Mouse (Mus musculus): ENCODE measurements around the gene Sart3.
"Not testable (repeated sequence)": the region's sequence is repeated elsewhere in the genome, so short reads cannot be mapped to it uniquely, and the experiment has no call there.

Gene Sart3

DNA sequence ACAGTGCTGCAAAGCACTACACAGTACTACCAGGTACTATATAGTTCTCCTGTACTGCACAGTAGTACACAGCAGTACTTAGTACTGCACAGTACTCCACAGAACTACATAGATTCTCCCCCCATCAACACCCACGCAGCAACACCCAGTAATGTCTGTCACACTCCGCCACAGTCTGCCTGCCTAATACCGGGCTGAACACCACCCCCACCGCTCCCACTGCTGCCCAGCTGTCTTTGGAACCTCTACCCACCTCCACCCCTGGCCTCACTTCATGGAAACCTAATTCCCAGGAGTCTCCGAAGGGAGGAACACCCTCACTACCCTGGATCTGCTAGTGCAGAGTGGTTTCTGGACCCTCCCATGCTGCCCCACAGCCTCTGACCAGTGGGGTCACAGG lies 8.5 kb upstream of the Sart3 start:
- Histone ChIP-seq H3K27me3 (ENCODE audit: control insufficient read depth, insufficient read depth, low read length, poor library complexity, severe bottlenecking) (no peaks in the 10 kb centered on the region), H3K36me3 (ENCODE audit: control insufficient read depth, insufficient read depth, low read length, poor library complexity, severe bottlenecking) (no peaks in the 10 kb centered on the region)
- DNase-seq (ENCODE audit: low read depth, low spot score), result no peak

DNA sequence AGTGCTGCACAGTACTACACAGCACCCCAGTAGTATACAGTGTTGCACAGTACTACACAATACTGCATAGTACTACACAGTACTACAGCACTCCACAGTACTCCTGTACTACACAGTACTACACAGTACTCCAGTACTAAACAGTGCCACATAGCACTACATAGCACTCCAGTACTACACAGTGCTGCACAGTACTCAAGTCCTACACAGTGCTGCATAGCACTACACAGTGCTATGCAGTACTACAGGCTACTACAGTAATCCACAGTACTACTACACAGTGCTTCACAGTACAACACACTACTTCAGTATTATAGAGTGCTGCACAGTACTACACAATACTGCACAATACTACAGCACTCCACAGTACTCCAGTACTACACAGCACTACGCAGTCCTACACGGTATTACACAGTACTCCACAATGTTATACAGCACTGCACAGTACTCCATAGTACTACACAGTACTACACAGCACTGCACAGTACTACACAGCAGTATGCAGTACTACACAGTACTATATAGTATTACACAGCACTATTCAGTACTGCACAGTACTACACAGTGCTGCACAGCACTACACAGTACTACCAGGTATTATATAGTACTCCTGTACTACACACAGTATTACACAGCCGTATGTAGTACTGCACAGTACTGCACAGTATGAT lies 7.9 kb upstream of the Sart3 start:
- H3K36me3 ChIP-seq (ENCODE audit: control insufficient read depth, insufficient read depth, low read length, poor library complexity, severe bottlenecking), result no peaks in the 10 kb centered on the region
- H3K27me3 ChIP-seq (ENCODE audit: control insufficient read depth, insufficient read depth, low read length, poor library complexity, severe bottlenecking), result no peaks in the 10 kb centered on the region
- DNase-seq (ENCODE audit: low read depth, low spot score), result no peak

DNA sequence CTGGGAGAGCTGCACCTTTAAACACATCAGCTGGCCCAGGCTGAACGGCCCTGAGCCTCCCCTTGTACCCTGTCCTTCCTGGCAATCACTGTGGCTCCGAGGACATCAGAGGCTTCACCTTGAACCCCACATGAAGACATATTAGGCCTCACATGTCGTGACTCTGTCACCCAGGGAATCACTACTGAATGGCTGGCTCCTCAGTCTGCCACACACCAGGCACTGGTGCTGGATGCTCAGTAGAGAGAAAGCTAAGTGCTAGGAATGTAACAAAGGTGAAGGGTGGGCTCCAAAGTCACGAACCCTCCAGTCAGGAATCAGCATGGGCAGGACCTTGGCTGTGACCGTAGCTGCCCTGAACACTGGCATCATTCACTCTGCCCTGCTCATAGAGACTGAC lies 7.3 kb upstream of the Sart3 start:
- Histone ChIP-seq H3K27me3 (ENCODE audit: control insufficient read depth, insufficient read depth, low read length, poor library complexity, severe bottlenecking) (no peaks in the 10 kb centered on the region), H3K36me3 (ENCODE audit: control insufficient read depth, insufficient read depth, low read length, poor library complexity, severe bottlenecking) (peaks cover 3% of the 10 kb centered on the region; the same call in 1 of the 2 replicates)
- DNase-seq (ENCODE audit: low read depth, low spot score), result no peak

DNA sequence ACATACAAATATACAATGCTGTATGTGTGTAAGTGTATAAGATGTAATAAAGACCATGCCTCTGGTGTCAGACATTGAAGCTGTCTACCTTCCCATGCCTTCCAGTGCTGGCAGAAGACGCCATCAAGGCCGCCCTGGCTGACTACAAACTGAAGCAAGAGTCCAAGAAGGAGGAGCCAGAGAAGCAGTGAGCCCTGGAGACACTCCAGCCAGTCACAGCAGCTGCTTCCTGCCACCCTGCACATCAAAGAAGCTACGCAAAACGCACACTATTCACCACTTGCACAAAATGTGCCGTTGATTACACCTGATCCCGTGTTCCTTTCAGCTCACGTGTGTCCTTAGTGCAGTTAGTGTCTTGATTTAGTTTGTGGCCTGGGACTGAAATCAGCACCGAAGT lies 5.4 kb upstream of the Sart3 start:
- not testable (repeated sequence) for H3K27me3 ChIP-seq (ENCODE audit: control insufficient read depth, insufficient read depth, low read length, poor library complexity, severe bottlenecking); H3K36me3 ChIP-seq (ENCODE audit: control insufficient read depth, insufficient read depth, low read length, poor library complexity, severe bottlenecking)
- peak; percentile 33 for DNase-seq (ENCODE audit: low read depth, low spot score)

DNA sequence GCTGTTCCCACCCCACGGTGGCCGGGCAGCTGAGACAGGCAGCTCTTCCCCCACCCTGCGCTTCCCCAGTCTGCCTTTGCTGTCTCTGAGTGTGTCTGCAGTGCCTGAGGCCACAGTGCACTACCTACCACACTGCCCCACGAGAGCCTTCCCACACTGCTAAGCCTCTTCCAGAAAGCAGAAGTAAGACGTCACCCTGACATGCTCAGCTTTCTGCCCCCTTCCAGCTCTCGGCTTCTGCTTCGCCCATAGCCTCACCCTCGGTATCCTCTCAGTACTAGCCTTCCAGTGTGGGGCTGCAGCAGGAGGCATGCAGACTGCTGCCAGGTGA lies 4.6 kb upstream of the Sart3 start:
- DNase-seq (ENCODE audit: low read depth, low spot score), result peak; percentile 87
- H3K27me3 ChIP-seq (ENCODE audit: control insufficient read depth, insufficient read depth, low read length, poor library complexity, severe bottlenecking), result no peaks in the 10 kb centered on the region

DNA sequence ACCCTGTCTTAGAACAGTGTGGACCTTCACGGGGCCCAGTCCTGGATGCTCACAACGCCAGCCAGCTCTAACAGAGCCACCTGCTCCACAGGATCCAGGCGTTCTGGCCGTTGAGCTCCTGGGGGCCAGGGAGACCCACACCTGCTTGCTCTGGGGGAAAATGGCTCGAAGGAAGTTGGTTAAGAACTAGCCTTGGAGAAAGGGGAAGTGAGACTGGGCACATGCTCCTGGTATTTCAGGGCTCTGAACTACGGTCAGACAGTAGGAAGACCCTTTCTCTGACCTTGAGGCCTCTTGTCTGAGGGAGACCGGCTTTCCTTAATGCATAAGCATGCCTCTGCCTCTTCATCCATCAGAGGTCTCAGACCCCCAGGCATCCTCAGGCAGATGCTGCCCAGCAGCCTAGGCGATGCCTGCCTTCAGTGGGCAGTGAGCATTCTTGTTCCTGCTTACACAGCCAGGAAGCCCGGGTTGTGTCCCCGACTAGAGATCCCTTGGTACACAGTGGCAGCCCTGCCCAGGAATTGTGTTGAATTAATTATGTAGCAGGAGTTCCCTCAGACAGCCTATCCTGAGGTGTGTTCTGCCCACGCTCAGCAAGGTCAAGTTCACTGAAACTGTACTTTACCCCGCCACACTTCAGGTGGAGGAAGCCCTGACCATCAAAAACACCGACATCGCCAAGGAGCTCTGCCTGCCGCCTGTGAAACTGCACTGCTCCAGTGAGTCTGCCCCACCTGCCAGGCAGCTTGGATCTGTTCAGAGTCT lies 4.0 kb upstream of the Sart3 start:
- DNase-seq (ENCODE audit: low read depth, low spot score), result peak; percentile 59

More for the DNA sequence above, 4.6 kb upstream of the Sart3 start:
- peaks cover 6% of the 10 kb centered on the region for H3K36me3 ChIP-seq (ENCODE audit: control insufficient read depth, insufficient read depth, low read length, poor library complexity, severe bottlenecking)

DNA sequence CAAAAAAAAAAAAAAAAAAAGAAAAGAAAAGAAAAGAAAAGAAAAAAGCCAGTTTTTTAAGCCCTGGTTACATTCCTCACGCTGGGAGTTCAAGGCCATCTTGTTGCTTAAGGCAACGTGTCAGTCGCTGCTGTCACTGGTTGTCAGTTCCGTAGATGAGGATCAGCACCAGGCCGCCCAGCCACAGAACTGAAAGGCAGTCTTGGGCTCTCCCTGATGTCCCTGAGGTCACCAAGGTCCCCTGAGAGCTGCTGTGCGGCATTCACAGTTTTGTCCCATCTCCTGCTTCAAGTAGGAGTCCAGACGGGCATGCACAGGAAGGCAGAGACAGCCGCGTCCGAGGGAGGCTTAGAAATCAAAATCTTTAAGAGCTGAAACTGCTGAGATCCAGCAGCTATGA lies 3.3 kb upstream of the Sart3 start:
- DNase-seq (ENCODE audit: low read depth, low spot score), result peak; percentile 11
- no peaks in the 10 kb centered on the region for H3K27me3 ChIP-seq (ENCODE audit: control insufficient read depth, insufficient read depth, low read length, poor library complexity, severe bottlenecking)
- peaks cover 6% of the 10 kb centered on the region for H3K36me3 ChIP-seq (ENCODE audit: control insufficient read depth, insufficient read depth, low read length, poor library complexity, severe bottlenecking)

More for the DNA sequence above, 4.0 kb upstream of the Sart3 start:
- Histone ChIP-seq H3K36me3 (ENCODE audit: control insufficient read depth, insufficient read depth, low read length, poor library complexity, severe bottlenecking) (peaks cover 6% of the 10 kb centered on the region), H3K27me3 (ENCODE audit: control insufficient read depth, insufficient read depth, low read length, poor library complexity, severe bottlenecking) (no peaks in the 10 kb centered on the region)

DNA sequence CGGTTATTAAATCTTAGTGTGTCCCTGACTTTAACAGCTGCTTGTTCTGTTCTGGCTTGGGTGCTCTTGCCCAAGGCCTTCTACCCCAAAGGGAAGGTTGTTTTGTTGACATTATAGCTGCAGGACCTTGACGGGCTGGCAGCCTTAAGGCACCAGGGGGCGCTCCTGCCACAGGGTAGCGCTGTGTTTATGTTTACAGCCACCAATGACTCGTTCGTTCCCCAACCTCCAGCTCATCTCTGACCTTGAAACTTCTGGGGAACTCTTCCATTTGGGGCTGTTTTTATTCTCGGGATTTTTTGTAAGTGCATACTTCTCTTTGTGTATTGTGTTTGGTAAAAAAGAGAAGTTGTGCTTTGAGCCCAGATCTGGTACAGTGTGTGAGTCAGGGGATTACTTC lies 1.4 kb upstream of the Sart3 start:
- DNase-seq (ENCODE audit: low read depth, low spot score), result peak; percentile 93
- Histone ChIP-seq H3K27me3 (ENCODE audit: control insufficient read depth, insufficient read depth, low read length, poor library complexity, severe bottlenecking) (no peaks in the 10 kb centered on the region), H3K36me3 (ENCODE audit: control insufficient read depth, insufficient read depth, low read length, poor library complexity, severe bottlenecking) (peaks cover 6% of the 10 kb centered on the region)

DNA sequence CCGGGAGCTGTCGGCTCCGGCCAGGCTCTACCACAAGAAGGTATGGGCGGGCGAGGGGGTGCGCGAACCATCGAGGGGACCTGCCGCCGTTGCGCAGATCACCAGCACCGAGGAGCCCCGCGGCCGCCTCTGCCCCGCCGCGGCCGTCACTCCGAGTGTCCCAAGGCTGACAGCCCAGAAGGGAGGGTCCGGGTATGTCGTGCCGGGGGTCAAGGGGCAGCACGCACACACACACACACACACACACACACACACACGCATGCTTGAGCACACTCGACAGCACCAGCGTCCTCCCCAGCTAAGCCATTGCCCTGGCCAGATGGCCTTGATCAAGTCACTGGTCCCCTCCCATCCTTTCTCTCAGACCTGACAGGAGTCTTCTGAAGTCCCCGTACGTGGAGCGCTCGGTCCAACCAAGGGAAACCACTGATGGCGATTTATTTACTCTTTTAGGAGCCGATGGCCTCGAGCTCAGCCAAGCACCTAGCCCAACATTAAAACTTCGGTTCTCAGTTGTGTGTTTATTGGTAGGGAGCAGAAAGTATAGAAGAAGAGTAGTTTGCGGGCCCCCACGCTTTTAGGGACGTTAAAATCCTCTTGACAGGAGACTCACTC lies 702 bp upstream of the Sart3 start:
- DNase-seq (ENCODE audit: low read depth, low spot score), result no peak
- Histone ChIP-seq H3K36me3 (ENCODE audit: control insufficient read depth, insufficient read depth, low read length, poor library complexity, severe bottlenecking) (peaks cover 6% of the 10 kb centered on the region), H3K27me3 (ENCODE audit: control insufficient read depth, insufficient read depth, low read length, poor library complexity, severe bottlenecking) (no peaks in the 10 kb centered on the region)

DNA sequence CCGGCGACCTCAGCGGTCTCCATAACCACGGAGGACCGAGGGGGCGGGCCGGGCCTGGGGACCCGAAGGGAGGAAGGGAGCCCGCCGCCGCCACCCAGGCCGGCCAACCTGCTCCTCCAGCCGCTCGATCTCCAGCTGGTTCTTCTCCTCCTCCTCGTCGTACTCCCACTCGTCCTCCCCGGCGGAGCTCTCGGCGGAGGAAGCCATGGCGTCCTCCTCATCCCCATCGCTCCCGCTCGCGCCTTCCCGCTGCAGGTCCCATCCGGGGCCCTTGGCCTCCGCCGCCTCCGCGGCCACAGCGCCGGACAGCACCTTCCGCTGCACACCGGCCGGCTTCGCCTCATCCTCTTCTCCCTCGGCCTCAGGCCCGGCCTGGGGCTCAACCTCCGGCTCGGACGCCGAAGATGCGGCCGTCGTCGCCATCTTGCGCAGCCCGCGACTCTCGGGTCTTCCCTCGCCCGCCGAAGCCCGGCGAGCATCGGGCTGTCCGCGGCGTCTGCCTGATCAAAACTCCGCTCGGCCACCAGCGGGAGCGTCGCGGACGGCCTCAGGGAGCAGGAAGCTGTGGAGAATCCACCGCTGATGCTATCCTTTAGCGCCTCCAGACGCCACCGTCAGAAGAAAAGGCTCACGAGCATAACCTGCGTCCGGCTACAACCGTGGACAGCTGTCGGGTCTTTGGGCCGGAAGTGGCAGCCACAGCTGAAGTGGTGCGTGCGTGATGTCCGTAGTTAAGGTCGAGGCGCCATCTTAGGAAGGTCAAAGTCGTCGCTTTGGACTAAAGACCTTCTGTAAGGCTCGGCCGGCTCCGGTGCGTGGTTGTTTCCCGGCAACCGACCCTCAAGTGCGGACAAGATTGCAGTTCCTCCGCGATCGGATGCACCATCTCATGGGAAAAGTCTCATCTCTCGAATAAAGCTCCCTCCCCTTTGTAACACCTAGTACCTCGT lies 822 bp downstream of the Sart3 start:
- H3K36me3 ChIP-seq (ENCODE audit: control insufficient read depth, insufficient read depth, low read length, poor library complexity, severe bottlenecking), result peaks cover 6% of the 10 kb centered on the region
- peak; percentile 94 for DNase-seq (ENCODE audit: low read depth, low spot score)
- H3K27me3 ChIP-seq (ENCODE audit: control insufficient read depth, insufficient read depth, low read length, poor library complexity, severe bottlenecking), result no peaks in the 10 kb centered on the region

DNA sequence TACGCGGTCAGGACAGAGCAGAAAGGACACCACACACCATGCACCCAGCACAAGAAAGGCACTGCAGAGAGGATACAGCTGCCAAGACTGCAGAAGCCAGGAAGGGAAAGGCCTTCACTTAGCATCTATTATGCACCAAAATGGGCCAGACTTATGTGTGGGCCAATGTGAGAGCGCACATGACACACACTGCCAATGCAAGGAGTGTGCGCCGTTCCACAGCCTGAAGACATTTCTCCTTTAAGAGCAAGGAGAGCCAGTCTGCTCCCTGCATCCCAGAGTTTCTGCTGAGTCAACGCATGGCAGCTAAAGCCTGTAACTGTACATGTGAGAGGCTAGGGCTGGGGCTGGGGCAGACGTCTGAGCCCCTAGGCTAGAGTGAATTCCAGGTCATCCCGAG lies 3.5 kb downstream of the Sart3 start:
- DNase-seq (ENCODE audit: low read depth, low spot score), result no peak
- H3K36me3 ChIP-seq (ENCODE audit: control insufficient read depth, insufficient read depth, low read length, poor library complexity, severe bottlenecking), result no peaks in the 10 kb centered on the region
- H3K27me3 ChIP-seq (ENCODE audit: control insufficient read depth, insufficient read depth, low read length, poor library complexity, severe bottlenecking), result no peaks in the 10 kb centered on the region

DNA sequence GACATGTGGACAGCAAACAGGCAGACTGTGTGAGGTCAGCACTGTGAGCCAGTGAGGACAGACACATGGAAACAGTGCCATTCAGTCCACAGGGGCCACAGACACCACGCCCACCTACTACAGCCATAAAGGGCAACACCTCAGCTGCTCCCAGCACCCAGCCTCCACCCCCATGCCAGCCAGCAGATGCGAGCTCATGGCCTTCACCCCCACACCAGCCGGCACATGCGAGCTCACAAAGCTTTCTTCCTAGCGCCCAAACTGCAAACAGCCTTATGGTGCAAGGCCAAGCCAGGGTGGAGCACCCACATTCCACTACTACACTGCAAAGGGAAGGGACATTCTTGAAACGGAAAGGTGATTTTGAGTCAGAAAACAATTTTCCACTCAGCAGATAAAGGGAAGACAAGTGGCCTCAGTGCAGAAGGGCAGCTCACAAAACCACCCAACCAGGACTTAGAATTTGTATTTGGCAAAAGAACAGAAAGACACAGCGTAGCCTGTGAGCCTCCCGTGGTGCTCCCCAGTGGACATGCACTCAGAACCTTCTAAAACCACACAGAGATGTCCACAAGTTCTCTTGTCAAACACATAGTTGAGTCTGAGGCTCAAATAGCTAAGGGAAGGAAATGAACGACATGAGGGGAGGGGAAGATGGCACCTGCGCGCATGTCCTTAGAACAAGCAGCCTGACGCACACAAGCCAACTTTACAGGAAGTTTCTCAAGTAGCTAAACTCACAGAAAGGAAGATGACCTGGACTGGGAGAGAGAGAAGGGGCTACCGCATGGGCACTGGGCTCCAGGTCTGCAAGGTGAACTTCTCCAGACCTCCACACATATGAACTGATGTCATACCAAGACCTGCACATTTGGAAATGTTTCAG lies 6.4 kb downstream of the Sart3 start:
- H3K36me3 ChIP-seq (ENCODE audit: control insufficient read depth, insufficient read depth, low read length, poor library complexity, severe bottlenecking), result peaks cover 2% of the 10 kb centered on the region; the same call in 1 of the 2 replicates
- no peak for DNase-seq (ENCODE audit: low read depth, low spot score)
- no peaks in the 10 kb centered on the region for H3K27me3 ChIP-seq (ENCODE audit: control insufficient read depth, insufficient read depth, low read length, poor library complexity, severe bottlenecking)

DNA sequence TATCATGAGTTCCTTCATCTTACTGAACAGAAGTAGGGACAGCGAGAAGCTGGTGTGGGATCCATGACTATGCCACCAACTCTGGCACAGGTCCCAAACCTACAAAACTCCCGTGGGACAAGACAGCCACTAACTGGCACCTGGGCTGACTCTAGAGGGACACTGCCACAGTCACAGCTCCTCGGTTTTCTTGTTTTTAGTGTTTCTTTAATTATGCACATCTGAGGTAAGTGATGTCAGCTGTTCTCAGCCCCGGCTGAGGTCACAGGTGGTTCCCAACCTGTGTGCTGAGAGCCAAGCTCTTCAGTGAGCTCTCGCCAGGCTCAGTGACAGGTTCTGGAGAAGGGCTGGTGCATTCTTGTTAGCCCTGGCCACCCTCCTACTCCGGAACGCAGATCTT lies 7.9 kb downstream of the Sart3 start:
- no peak for DNase-seq (ENCODE audit: low read depth, low spot score)
- Histone ChIP-seq H3K27me3 (ENCODE audit: control insufficient read depth, insufficient read depth, low read length, poor library complexity, severe bottlenecking) (no peaks in the 10 kb centered on the region), H3K36me3 (ENCODE audit: control insufficient read depth, insufficient read depth, low read length, poor library complexity, severe bottlenecking) (peaks cover 6% of the 10 kb centered on the region)

DNA sequence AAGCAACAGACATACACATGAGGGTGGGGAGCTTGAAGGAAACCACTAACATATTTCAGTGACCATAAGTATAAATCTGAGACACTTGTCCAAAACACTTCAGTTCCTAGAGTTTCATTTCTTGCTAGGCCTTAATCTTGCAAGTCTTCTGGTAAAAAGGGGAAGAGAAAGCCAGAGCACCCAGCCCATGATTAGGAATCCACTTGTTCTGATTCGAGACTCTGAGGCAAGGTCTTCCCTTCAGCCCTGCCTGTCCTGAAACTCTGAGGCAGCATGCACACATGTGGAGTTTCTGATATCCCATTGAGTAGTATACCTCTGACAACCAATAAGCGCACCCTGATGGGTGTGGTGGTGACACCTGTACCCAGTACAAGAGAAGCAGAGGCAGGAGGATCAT lies 10.7 kb downstream of the Sart3 start:
- DNase-seq (ENCODE audit: low read depth, low spot score), result no peak
- peaks cover 6% of the 10 kb centered on the region for H3K36me3 ChIP-seq (ENCODE audit: control insufficient read depth, insufficient read depth, low read length, poor library complexity, severe bottlenecking)
- no peaks in the 10 kb centered on the region for H3K27me3 ChIP-seq (ENCODE audit: control insufficient read depth, insufficient read depth, low read length, poor library complexity, severe bottlenecking)
